Mouse (Mus musculus) left cerebral cortex, postnatal 36 days (tissue): ENCODE data around the gene Gm28051. TPM values are rescaled to one million over a fixed set of nuclear protein-coding genes. Genes with fewer than 3 reads are reported as not detected.
A peak's percentile ranks its signal among the peaks of the same experiment; 100 is the strongest.

Experiments used
- DNase-seq, 2 experiments: peaks; one replicate each; pipeline ENCODE4 v3.0.0; 2021 to 2022; ENCODE audit warnings: low spot score in 2 of 2, mixed read lengths in 1 of 2
- intact Hi-C: fragments of 180-260 bp; cut with DNase I; formaldehyde crosslinking; loops from one replicate; pipeline ENCODE4 v1.15.1; 2025
- total RNA-seq, 2 experiments: library from RNA; stranded (reverse); gene quantifications; 2 replicates each; pipeline ENCODE4 v1.2.3; 2021

Gene Gm28051
- total RNA-seq, 2 experiments from 2014 or later = not detected

- DNase-seq = peak; percentile 83 to 89
- intact Hi-C loops = loop anchor here (5.0 kb wide), 1 partner anchor 43 kb away; no protein-coding TSS in a partner anchor
Measured at GRCm38 (mm10) chr12:102695369-102696239, 62.0 kb downstream of the Gm28051 start.

GRCm38 (mm10) chr12:102691761-102692160 lies 65.8 kb downstream of the Gm28051 start:
- DNase-seq = no peak
- intact Hi-C loops = no loop called here

GRCm38 (mm10) chr12:102691180-102691579 lies 66.4 kb downstream of the Gm28051 start:
- intact Hi-C loops = no loop called here
- no peak for DNase-seq

GRCm38 (mm10) chr12:102689773-102690563 lies 67.6 kb downstream of the Gm28051 start:
- no peak for DNase-seq
- intact Hi-C loops = no loop called here

- no peak for DNase-seq
- intact Hi-C loops = no loop called here
Measured at GRCm38 (mm10) chr12:102686321-102686720, 71.2 kb downstream of the Gm28051 start.

GRCm38 (mm10) chr12:102685523-102685931 lies 72.0 kb downstream of the Gm28051 start:
- DNase-seq = no peak
- intact Hi-C loops = no loop called here

GRCm38 (mm10) chr12:102684720-102685386 lies 72.7 kb downstream of the Gm28051 start:
- intact Hi-C loops = no loop called here
- no peak for DNase-seq

- no peak for DNase-seq
- intact Hi-C loops = no loop called here
Measured at GRCm38 (mm10) chr12:102683979-102684378, 73.6 kb downstream of the Gm28051 start.

GRCm38 (mm10) chr12:102683438-102683837 lies 74.1 kb downstream of the Gm28051 start:
- intact Hi-C loops = no loop called here
- DNase-seq = no peak

- DNase-seq = no peak
- intact Hi-C loops = no loop called here
Measured at GRCm38 (mm10) chr12:102682722-102683299, 74.8 kb downstream of the Gm28051 start.

- DNase-seq = no peak
- intact Hi-C loops = no loop called here
Measured at GRCm38 (mm10) chr12:102682085-102682484, 75.5 kb downstream of the Gm28051 start.

- intact Hi-C loops = no loop called here
- no peak for DNase-seq
Measured at GRCm38 (mm10) chr12:102681590-102681989, 76.0 kb downstream of the Gm28051 start.

GRCm38 (mm10) chr12:102678820-102679219 lies 78.7 kb downstream of the Gm28051 start:
- DNase-seq = no peak
- intact Hi-C loops = no loop called here

- no peak for DNase-seq
- intact Hi-C loops = no loop called here
Measured at GRCm38 (mm10) chr12:102677089-102677488, 80.5 kb downstream of the Gm28051 start.

- intact Hi-C loops = no loop called here
Measured at GRCm38 (mm10) chr12:102674556-102674955, 83.0 kb downstream of the Gm28051 start.

GRCm38 (mm10) chr12:102674123-102674522 lies 83.4 kb downstream of the Gm28051 start:
- intact Hi-C loops = no loop called here
- DNase-seq = peak in 1 of 2 experiments; percentile 60

More at GRCm38 (mm10) chr12:102674556-102674955, 83.0 kb downstream of the Gm28051 start:
- no peak for DNase-seq

GRCm38 (mm10) chr12:102672857-102673839 lies 84.4 kb downstream of the Gm28051 start:
- DNase-seq = no peak
- intact Hi-C loops = no loop called here

- no peak for DNase-seq
- intact Hi-C loops = no loop called here
Measured at GRCm38 (mm10) chr12:102672176-102672575, 85.4 kb downstream of the Gm28051 start.
